Mouse (Mus musculus) central nervous system, embryonic 11.5 days (tissue): ENCODE results near the gene E4f1. TPM values are rescaled to one million over a fixed set of nuclear protein-coding genes. Genes with fewer than 3 reads are reported as not detected.

Experiments
- polyA plus RNA-seq: library from polyadenylated mRNA; depleted of rRNA; stranded (reverse); fragments of >200 nt; gene quantifications from 2 replicates; pipeline ENCODE4 v1.2.3, GENCODE M21; 2012; rRNA removed

Gene E4f1
- 45.4 and 62.2 TPM in 2 replicates for polyA plus RNA-seq

GRCm38 (mm10) chr17:24469910-24470602 lies at the start of gene E4f1, which contains the start of gene Pgp:
TSS of gene E4f1 (minus strand) at chr17:24470313.
TSS of gene Pgp (plus strand) at chr17:24470392.

GRCm38 (mm10) chr17:24488186-24488661 lies 18.1 kb upstream of the E4f1 start, which contains the start of gene Caskin1:
TSS of gene Caskin1 (plus strand) at chr17:24488601.

DNA sequence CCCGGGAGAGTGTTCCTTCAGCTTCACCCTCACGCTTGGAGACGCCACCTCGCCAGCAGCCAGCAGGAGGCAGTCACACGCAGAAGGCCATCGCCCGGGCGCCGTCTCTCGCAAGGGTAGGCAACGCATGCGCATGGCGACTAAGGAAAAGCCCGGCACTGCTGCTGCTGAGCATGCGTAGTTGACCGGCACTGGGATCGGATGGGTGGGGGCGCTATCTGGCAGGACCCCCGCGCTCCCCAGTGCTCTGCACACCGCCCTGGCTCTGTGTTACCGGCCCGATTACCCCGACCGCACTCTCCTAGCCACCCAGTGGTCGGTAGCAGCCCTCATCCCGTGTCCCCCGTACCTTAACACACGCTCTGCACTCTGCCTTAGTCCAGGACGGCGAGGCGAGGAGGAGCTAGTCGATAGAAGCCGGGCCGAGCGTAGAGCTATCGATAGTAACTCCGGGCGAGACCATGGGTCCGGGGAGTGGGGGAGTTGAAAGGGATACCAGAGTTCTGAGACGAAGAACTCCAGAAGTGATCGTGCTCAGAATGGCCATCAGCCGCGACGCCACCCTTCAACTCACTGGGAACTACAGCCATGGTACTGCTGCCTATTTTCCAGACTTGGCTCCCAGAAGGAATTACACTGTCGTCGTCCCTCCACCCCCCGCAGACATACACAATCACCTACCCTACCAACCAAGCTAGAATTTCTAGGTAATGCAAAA lies 8.7 kb upstream of the E4f1 start, which contains the start of gene Mlst8:
TSS of gene Mlst8 (minus strand) at position 416 of the 718 bp plus-strand sequence.

DNA sequence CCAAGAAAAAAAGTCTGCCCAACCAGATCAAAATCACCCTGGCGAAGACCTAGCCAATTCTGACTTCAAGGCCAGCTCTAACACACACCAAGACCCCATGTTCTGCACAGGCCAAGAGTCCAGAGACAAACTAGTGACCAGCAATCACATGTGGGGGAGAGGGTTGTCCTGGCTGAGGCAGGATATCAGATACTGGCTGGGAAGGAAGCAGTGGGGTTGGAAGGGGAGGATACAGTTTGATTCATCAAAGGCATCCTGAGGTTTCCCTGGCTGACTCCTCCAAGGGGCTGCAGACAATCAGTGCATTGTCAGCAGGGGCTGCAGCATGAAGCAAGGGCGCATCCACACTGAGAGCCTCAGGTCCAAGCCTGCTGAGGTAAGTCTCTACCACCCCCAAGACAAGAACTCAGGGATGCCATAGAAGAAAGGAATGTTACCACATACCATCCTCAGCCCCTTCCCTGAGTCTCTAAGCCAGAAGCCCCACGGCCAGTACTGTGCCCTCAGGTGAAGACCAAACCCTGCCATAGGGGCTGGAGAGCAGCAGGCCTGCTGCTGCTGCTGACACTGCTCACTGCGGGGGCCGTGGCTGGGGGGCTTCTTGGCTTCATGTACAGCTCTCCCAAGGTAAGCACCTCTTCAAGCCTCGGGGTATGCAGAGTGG lies 3.6 kb upstream of the E4f1 start, which contains the start of gene Bricd5:
TSS of gene Bricd5 (plus strand) at position 273 of the 664 bp plus-strand sequence.

DNA sequence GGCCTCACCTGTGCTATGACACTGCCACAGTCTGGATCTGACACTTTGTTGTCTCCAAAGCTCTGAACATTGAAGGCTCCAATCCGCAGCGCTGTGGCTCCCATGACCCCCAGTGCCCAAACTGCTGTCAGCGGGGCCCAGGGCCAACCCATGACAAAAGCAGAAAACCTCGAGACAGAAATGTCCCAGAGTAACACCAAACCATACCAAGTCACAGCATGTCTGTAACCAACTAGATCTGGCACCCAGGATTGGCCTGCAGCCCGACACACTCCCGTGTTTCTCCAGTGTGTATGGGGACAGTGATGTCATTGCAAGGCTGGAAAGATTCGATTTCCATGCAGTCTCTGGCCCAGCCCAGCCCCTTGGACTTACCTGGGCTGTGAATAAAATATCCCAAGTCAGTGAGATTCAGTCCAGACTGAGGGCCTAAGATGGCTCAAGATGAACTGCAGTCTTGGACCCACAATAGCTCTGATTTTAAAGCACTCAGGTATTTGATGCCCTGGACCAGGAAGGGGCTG lies 27.4 kb downstream of the E4f1 start, which contains the start of gene Dnase1l2:
TSS of gene Dnase1l2 (minus strand) at position 474 of the 524 bp plus-strand sequence.

GRCm38 (mm10) chr17:24426471-24427169 lies 43.5 kb downstream of the E4f1 start, which contains the start of gene Eci1:
TSS of gene Eci1 (plus strand) at chr17:24426641.

GRCm38 (mm10) chr17:24414230-24414976 lies 55.7 kb downstream of the E4f1 start, which contains the start of gene Rnps1:
TSS of gene Rnps1 (plus strand) at chr17:24414565.

Other genes with a start within 250 kb of the E4f1 start
- 35.9 and 38.6 TPM in 2 replicates for gene Tedc2, start 249.5 kb downstream of the E4f1 start, polyA plus RNA-seq
- gene Ccnf, start 218.8 kb downstream of the E4f1 start, polyA plus RNA-seq: 57.5 and 58.4 TPM in 2 replicates
- gene Abca17, start 119.2 kb downstream of the E4f1 start, polyA plus RNA-seq: 0.02 and 0.25 TPM in 2 replicates
- 12.7 and 15.1 TPM in 2 replicates for gene Abca3, start 118.4 kb downstream of the E4f1 start, polyA plus RNA-seq
- gene Rnps1, start 55.7 kb downstream of the E4f1 start, polyA plus RNA-seq: 387 and 433 TPM in 2 replicates
- gene Eci1, start 43.7 kb downstream of the E4f1 start, polyA plus RNA-seq: 51.7 and 52.0 TPM in 2 replicates
- 11.3 and 13.6 TPM in 2 replicates for gene Dnase1l2, start 27.2 kb downstream of the E4f1 start, polyA plus RNA-seq
- gene Pgp, start 79 bp upstream of the E4f1 start, polyA plus RNA-seq: 39.5 and 70.0 TPM in 2 replicates
- 0.65 and 0.66 TPM in 2 replicates for gene Bricd5, start 3.6 kb upstream of the E4f1 start, polyA plus RNA-seq
- 29.8 and 44.7 TPM in 2 replicates for gene Mlst8, start 8.8 kb upstream of the E4f1 start, polyA plus RNA-seq
- 28.4 and 30.5 TPM in 2 replicates for gene Caskin1, start 18.3 kb upstream of the E4f1 start, polyA plus RNA-seq
- 155 and 253 TPM in 2 replicates for gene Traf7, start 57.6 kb upstream of the E4f1 start, polyA plus RNA-seq
- 1.1 and 1.8 TPM in 2 replicates for gene Rab26, start 63.9 kb upstream of the E4f1 start, polyA plus RNA-seq
- 40.1 and 43.7 TPM in 2 replicates for gene Pkd1, start 79.5 kb upstream of the E4f1 start, polyA plus RNA-seq
- gene Tsc2, start 162.3 kb upstream of the E4f1 start, polyA plus RNA-seq: 98.5 and 150 TPM in 2 replicates
- 21.1 and 22.2 TPM in 2 replicates for gene Nthl1, start 162.4 kb upstream of the E4f1 start, polyA plus RNA-seq
- 26.4 and 32.7 TPM in 2 replicates for gene Slc9a3r2, start 180.0 kb upstream of the E4f1 start, polyA plus RNA-seq
- gene Npw, start 188.1 kb upstream of the E4f1 start, polyA plus RNA-seq: 0.26 TPM in 1 of 2 replicates, not detected in the other
- gene Zfp598, start 199.4 kb upstream of the E4f1 start, polyA plus RNA-seq: 71.2 and 73.0 TPM in 2 replicates
- 4.9 and 6.7 TPM in 2 replicates for gene Syngr3, start 219.6 kb upstream of the E4f1 start, polyA plus RNA-seq
- gene Gfer, start 225.8 kb upstream of the E4f1 start, polyA plus RNA-seq: 30.2 and 39.5 TPM in 2 replicates
- 6.4 and 7.1 TPM in 2 replicates for gene Noxo1, start 225.9 kb upstream of the E4f1 start, polyA plus RNA-seq
- gene Tbl3, start 237.3 kb upstream of the E4f1 start, polyA plus RNA-seq: 66.5 and 85.6 TPM in 2 replicates
- 0.63 and 0.70 TPM in 2 replicates for gene Rnf151, start 247.8 kb upstream of the E4f1 start, polyA plus RNA-seq
- gene Rps2, start 247.8 kb upstream of the E4f1 start, polyA plus RNA-seq: 2,876 and 3,382 TPM in 2 replicates